Mouse (Mus musculus) embryonic facial prominence, embryonic 14.5 days (tissue): ENCODE results near the gene Wdr73. TPM values are rescaled to one million over a fixed set of nuclear protein-coding genes. Genes with fewer than 3 reads are reported as not detected.

Source experiments
- ATAC-seq: fragments of 200-750 bp; cut with Nextera tagmentation; 2 replicates; pipeline ENCODE4 v1.8.0; 2017; ENCODE audit warnings: low read depth, moderate number of reproducible peaks, moderate TSS enrichment
- DNase-seq: peaks from one replicate; pipeline ENCODE4 v3.0.0-alpha.2; 2015; ENCODE audit warnings: low spot score
- H3K27ac ChIP-seq: fragments of 300-500 bp; sonication (generic); replicated peaks from 2 replicates; pipeline ENCODE4 v1.5.1; 2014; ENCODE audit warnings: low read depth, mild to moderate bottlenecking, low read length, moderate library complexity
- H3K27me3 ChIP-seq: fragments of 300-500 bp; sonication (generic); replicated peaks from 2 replicates; pipeline ENCODE4 v1.6.1; 2014; ENCODE audit warnings: low read length; ENCODE audit not compliant: control insufficient read depth, insufficient read depth
- H3K36me3 ChIP-seq: fragments of 300-500 bp; sonication (generic); 2 replicates; pipeline ENCODE4 v1.6.1; 2014; ENCODE audit warnings: low read length, mixed read lengths; ENCODE audit not compliant: control insufficient read depth, insufficient read depth
- H3K4me1 ChIP-seq: fragments of 300-500 bp; sonication (generic); 2 replicates; pipeline ENCODE4 v1.6.1; 2014; ENCODE audit warnings: antibody characterized with exemption, low read length; ENCODE audit not compliant: control insufficient read depth, insufficient read depth
- H3K4me2 ChIP-seq: fragments of 300-500 bp; sonication (generic); 2 replicates; pipeline ENCODE4 v1.6.1; 2014; ENCODE audit warnings: low read depth, mild to moderate bottlenecking, low read length, moderate library complexity, mixed read lengths
- H3K4me3 ChIP-seq: fragments of 300-500 bp; sonication (generic); 2 replicates; pipeline ENCODE4 v1.5.1; 2014; ENCODE audit warnings: low read depth, mild to moderate bottlenecking, low read length
- H3K9ac ChIP-seq: fragments of 300-500 bp; sonication (generic); 2 replicates; pipeline ENCODE4 v1.6.1; 2014; ENCODE audit warnings: low read depth, mild to moderate bottlenecking, low read length, moderate library complexity, mixed read lengths
- H3K9me3 ChIP-seq: fragments of 300-500 bp; sonication (generic); 2 replicates; pipeline ENCODE4 v1.6.1; 2016; ENCODE audit warnings: low read length; ENCODE audit not compliant: control insufficient read depth
- WGBS: fragments of 180-500 bp; shearing (Covaris S2); extraction: QIAGEN DNeasy Blood & Tissue Kit; methylation state at CpG from one replicate; pipeline ENCODE4 v1.1.7; 2014; 5-methylcytosine and 5-hydroxymethylcytosine counted together
- polyA plus RNA-seq: library from polyadenylated mRNA; unstranded; fragments of >200 nt; fragmentation: Nextera tagmentation; extraction: Ambion mirVana; gene quantifications from 2 replicates; pipeline ENCODE4 v1.2.1, GENCODE M21; 2014

Wdr73 gene
- polyA plus RNA-seq, 1 experiment from 2014 or later = 20.9 TPM

DNA sequence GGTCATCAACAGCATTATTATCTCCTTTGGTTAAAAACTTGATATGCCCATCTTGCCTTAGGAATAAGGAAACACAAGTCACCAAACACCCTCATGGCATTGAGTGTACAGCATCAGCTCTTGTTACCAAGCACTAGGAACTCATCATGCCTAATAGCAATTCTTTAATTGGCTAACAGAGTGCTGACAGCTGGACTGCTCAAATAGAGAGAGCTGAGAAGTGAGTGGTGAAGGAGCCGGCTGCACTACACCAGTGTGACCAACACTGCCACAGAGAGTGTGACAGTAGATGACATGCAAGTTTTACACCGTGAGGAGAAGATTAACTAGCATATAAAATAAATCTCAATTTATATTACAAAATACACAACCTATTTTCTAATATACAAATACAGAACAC, 22.1 kb upstream of the Wdr73 start:
- Histone ChIP-seq H3K9me3 (no peaks in the 10 kb centered on the region), H3K9ac (no peak overlapping the region), H3K4me3 (no peak overlapping the region), H3K27me3 (no peaks in the 10 kb centered on the region), H3K27ac (no peak overlapping the region), H3K4me2 (no peak overlapping the region), H3K36me3 (peaks cover 69% of the 10 kb centered on the region), H3K4me1 (no peaks in the 10 kb centered on the region)
- ATAC-seq (no peak), DNase-seq (no peak)
- WGBS = 90% methylated on average over 2 of the region's 2 CpGs

- Histone ChIP-seq H3K4me2 (no peak overlapping the region), H3K36me3 (peaks cover 72% of the 10 kb centered on the region), H3K27ac (no peak overlapping the region), H3K9ac (no peak overlapping the region), H3K4me1 (no peaks in the 10 kb centered on the region), H3K9me3 (no peaks in the 10 kb centered on the region), H3K4me3 (no peak overlapping the region), H3K27me3 (no peaks in the 10 kb centered on the region)
- ATAC-seq (no peak), DNase-seq (no peak)
- 81% methylated on average over 5 of the region's 5 CpGs for WGBS
Measured at GRCm38 (mm10) chr7:80919647-80920008, 18.6 kb upstream of the Wdr73 start.

DNA sequence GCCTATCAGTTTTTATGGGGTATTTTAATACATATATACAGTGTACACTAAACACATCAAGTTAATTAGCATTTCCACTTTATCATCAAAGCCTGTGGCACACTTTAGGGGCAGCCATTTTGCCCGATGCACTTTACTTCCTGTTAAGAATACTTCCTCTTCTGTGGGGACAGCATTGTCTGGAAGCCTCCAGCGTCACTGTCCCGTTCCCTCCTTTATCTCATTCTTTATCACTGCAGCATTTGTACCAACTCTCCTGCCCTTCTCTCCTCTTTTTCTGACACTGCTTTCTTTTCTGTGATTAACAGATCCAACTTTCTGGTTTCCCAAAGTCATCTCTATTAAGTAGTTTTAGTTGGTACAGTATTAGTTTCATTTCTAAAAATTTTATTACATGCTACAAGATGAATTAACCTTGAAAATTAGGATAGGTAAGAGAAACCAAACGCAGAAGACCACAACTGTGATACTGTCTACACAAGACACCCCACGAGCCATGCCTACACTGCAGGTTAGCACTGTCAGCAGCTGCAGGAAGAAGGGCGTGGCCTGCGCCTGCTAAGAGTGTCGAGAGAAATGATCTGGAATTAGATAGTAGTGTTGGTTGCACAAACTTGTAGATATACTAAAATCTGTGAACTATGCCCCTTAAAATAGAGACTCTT, 18.0 kb upstream of the Wdr73 start:
- DNase-seq (no peak), ATAC-seq (no peak)
- Histone ChIP-seq H3K36me3 (peaks cover 72% of the 10 kb centered on the region), H3K9me3 (no peaks in the 10 kb centered on the region), H3K9ac (no peak overlapping the region), H3K27me3 (no peaks in the 10 kb centered on the region), H3K4me1 (no peaks in the 10 kb centered on the region), H3K4me3 (no peak overlapping the region), H3K4me2 (no peak overlapping the region), H3K27ac (no peak overlapping the region)
- WGBS = 81% methylated on average over 8 of the region's 8 CpGs

DNA sequence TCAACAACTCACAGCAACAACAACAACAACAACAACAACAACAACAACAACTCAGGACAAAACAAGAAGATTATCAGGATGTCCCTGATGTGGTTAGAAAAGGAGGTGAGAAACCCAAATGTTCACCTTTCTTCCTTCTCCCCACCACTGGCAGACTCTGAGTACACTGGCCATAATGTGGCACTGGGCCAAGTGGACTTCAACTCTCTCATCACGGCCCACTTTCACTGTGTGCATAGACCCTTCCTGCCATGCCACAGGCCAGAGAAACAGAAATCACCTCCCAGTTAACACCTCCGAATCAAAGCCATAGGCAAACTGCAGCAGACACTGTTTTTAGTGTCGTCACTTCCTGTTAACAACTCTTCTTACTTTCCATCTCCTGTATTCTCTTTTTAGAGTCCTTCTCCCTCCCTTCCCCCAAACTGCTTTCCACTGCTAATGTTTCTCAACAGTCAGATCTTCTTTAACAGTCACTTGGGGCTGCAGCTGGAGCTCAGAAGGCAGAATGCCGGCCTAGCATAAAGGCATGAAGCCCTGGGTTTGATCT, 16.9 kb upstream of the Wdr73 start:
- H3K4me1 ChIP-seq = no peaks in the 10 kb centered on the region
- no peak overlapping the region for H3K27ac ChIP-seq
- H3K27me3 ChIP-seq = no peaks in the 10 kb centered on the region

GRCm38 (mm10) chr7:80912496-80912895, 11.4 kb upstream of the Wdr73 start:
- ATAC-seq (no peak), DNase-seq (no peak)
- 78% methylated on average over 8 of the region's 8 CpGs for WGBS
- Histone ChIP-seq H3K4me1 (no peaks in the 10 kb centered on the region), H3K27ac (no peak overlapping the region), H3K36me3 (peaks cover 73% of the 10 kb centered on the region), H3K9ac (no peak overlapping the region), H3K9me3 (no peaks in the 10 kb centered on the region), H3K4me2 (no peak overlapping the region), H3K27me3 (no peaks in the 10 kb centered on the region), H3K4me3 (no peak overlapping the region)

More for the DNA sequence above, 16.9 kb upstream of the Wdr73 start:
- DNase-seq (no peak), ATAC-seq (no peak)
- WGBS = 82% methylated on average over 4 of the region's 4 CpGs
- no peak overlapping the region for H3K4me3 ChIP-seq
- peaks cover 80% of the 10 kb centered on the region for H3K36me3 ChIP-seq
- H3K4me2 ChIP-seq = no peak overlapping the region
- no peak overlapping the region for H3K9ac ChIP-seq
- no peaks in the 10 kb centered on the region for H3K9me3 ChIP-seq

GRCm38 (mm10) chr7:80911053-80911452, 10.0 kb upstream of the Wdr73 start:
- 74% methylated on average over 7 of the region's 7 CpGs for WGBS
- H3K36me3 ChIP-seq = peaks cover 68% of the 10 kb centered on the region
- H3K9me3 ChIP-seq = no peaks in the 10 kb centered on the region
- no peak overlapping the region for H3K4me3 ChIP-seq
- ATAC-seq (no peak), DNase-seq (peak; percentile 15)
- no peaks in the 10 kb centered on the region for H3K27me3 ChIP-seq
- H3K9ac ChIP-seq = no peak overlapping the region
- H3K27ac ChIP-seq = no peak overlapping the region
- H3K4me2 ChIP-seq = no peak overlapping the region
- no peaks in the 10 kb centered on the region for H3K4me1 ChIP-seq

GRCm38 (mm10) chr7:80904921-80905515, 3.9 kb upstream of the Wdr73 start, which contains the start of gene Nmb:
Gene Nmb, minus strand, starts transcription at chr7:80905076.
- no peak within 1 kb of the TSS for H3K27ac ChIP-seq

DNA sequence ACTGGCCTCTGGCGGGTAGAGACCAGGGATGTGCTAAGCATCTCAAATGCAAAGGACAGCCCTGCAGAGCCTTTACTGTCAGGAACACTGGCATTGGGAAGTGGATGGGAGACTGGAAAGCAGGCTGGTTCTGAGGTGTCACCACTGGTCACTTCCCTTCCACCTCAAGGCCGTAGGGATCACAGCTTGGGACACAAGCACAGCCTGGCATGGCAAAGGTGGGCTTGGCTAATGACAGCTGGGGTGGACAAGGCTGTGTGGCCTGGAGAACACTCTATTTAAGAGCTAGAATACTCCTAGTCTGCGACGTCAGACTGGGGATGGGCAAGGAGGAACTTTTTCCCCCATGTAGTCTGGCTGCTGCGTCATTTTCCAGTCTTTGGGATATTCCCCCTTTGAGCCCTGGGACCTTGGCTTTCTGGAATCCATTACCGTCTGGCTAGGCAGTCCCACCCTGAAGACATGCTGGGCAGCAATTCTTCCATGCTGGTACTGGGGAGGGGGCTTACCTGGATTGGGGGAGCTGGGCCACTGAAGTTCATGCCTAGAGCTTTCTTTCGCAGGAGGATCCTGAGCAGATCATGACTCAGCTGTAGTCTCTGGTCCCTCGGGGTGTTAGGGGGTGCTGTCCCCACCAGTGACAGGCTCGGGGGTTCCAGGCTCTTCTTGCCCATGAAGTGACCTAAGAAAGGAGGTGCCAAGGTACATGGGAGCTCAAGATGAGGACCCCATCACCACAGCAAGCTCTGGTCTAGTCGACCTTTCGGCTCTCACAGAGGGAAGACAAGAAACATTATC, 2.8 kb upstream of the Wdr73 start:
- Histone ChIP-seq H3K36me3 (peaks cover 14% of the 10 kb centered on the region; the same call in 1 of the 2 replicates), H3K27me3 (no peaks in the 10 kb centered on the region), H3K4me3 (no peak overlapping the region), H3K4me1 (0 out of 2 replicates have a peak, but pooled peaks cover 7% of the 10 kb centered on the region), H3K27ac (no peak overlapping the region), H3K9ac (no peak overlapping the region), H3K4me2 (peak overlapping the region; percentile 83; the same call in 1 of the 2 replicates), H3K9me3 (no peaks in the 10 kb centered on the region)
- ATAC-seq (no peak), DNase-seq (no peak)
- WGBS = 86% methylated on average over 11 of the region's 11 CpGs

More at GRCm38 (mm10) chr7:80904921-80905515, 3.9 kb upstream of the Wdr73 start, which contains the start of gene Nmb:
- Histone ChIP-seq H3K4me3 (peak within 1 kb of the TSS; percentile 46), H3K9me3 (no peaks in the 10 kb centered on the region), H3K4me2 (peak within 1 kb of the TSS; percentile 83), H3K4me1 (0 out of 2 replicates have a peak, but pooled peaks cover 7% of the 10 kb centered on the region), H3K36me3 (peaks cover 18% of the 10 kb centered on the region), H3K9ac (peak within 1 kb of the TSS; percentile 62), H3K27me3 (no peaks in the 10 kb centered on the region)
- 3% methylated on average over 15 of the region's 19 CpGs for WGBS
- peak; percentile 71 for ATAC-seq
- peak; percentile 88 for DNase-seq
